Mouse (Mus musculus) heart, adult 2 months (tissue): ENCODE results near the gene Katnal1. TPM values are rescaled to one million over a fixed set of nuclear protein-coding genes. Genes with fewer than 3 reads are reported as not detected.

Source experiments
- DNase-seq, 2 experiments: peaks; one replicate each; pipeline ENCODE4 v3.0.0; 2021
- H3K27ac ChIP-seq: fragments of 200-600 bp; 2 replicates; pipeline ENCODE4 v1.8.1; 2022
- H3K27me3 ChIP-seq: fragments of 200-500 bp; 2 replicates; pipeline ENCODE4 v1.6.1; 2012; ENCODE audit warnings: mild to moderate bottlenecking, low read length, inconsistent platforms, mixed read lengths; ENCODE audit not compliant: control insufficient read depth, insufficient read depth
- H3K36me3 ChIP-seq: fragments of 200-500 bp; 2 replicates; pipeline ENCODE4 v1.6.1; 2012; ENCODE audit warnings: low read length, inconsistent platforms; ENCODE audit not compliant: control insufficient read depth, insufficient read depth
- H3K4me1 ChIP-seq: fragments of 200-500 bp; 2 replicates; pipeline ENCODE4 v1.6.1; 2011; ENCODE audit warnings: low read length; ENCODE audit not compliant: control insufficient read depth, insufficient read depth
- H3K4me3 ChIP-seq: fragments of 200-600 bp; 2 replicates; pipeline ENCODE4 v1.8.1; 2022
- H3K79me2 ChIP-seq: fragments of 200-500 bp; replicated peaks from 2 replicates; pipeline ENCODE4 v1.6.1; 2012; ENCODE audit warnings: mild to moderate bottlenecking, inconsistent platforms, low read length, moderate library complexity, mixed read lengths; ENCODE audit not compliant: control insufficient read depth, insufficient read depth
- H3K9ac ChIP-seq: fragments of 200-500 bp; 2 replicates; pipeline ENCODE4 v1.6.1; 2012; ENCODE audit warnings: low read depth, mild to moderate bottlenecking, control low read depth, inconsistent platforms, low read length, mixed read lengths
- CTCF ChIP-seq: fragments of 200-600 bp; IDR thresholded peaks from 2 replicates; pipeline ENCODE4 v1.8.1; 2022; ENCODE audit warnings: antibody characterized with exemption, mild to moderate bottlenecking, moderate library complexity
- EP300 ChIP-seq: fragments of 200-500 bp; IDR thresholded peaks from 2 replicates; pipeline ENCODE4 v1.6.1; 2011; ENCODE audit warnings: low read depth, low read length, control low read depth; ENCODE audit not compliant: insufficient read depth
- POLR2A ChIP-seq: fragments of 200-500 bp; IDR thresholded peaks from 2 replicates; pipeline ENCODE4 v1.6.1; 2011; ENCODE audit warnings: mild to moderate bottlenecking, low read depth, low read length, control low read depth; ENCODE audit not compliant: insufficient read depth
- WGBS: fragments of 180-500 bp; shearing (Covaris S2); methylation state at CpG from one replicate; pipeline ENCODE4 v1.1.7; 2018; 5-methylcytosine and 5-hydroxymethylcytosine counted together
- intact Hi-C: fragments of 180-260 bp; cut with DNase I; formaldehyde crosslinking; loops from one replicate; pipeline ENCODE4 v1.15.1; 2025
- polyA plus RNA-seq: library from polyadenylated mRNA; depleted of rRNA; stranded (reverse); fragments of >200 nt; gene quantifications from 2 replicates; pipeline ENCODE4 v1.2.3, GENCODE M21; 2012
- total RNA-seq, 2 experiments: library from RNA; stranded (reverse); gene quantifications; 2 replicates each; pipeline ENCODE4 v1.2.3; 2021

Katnal1 gene
- total and polyA plus RNA-seq, 3 experiments: 4.8 to 10.4 (median 9.5) TPM

GRCm38 (mm10) chr5:148943444-148943843, 14.3 kb upstream of the Katnal1 start:
- DNase-seq: no peak
- Histone ChIP-seq H3K27ac (no peak overlapping the region), H3K36me3 (no peaks in the 10 kb centered on the region), H3K27me3 (no peaks in the 10 kb centered on the region), H3K4me3 (no peak overlapping the region), H3K79me2 (no peaks in the 10 kb centered on the region), H3K9ac (no peak overlapping the region), H3K4me1 (no peaks in the 10 kb centered on the region)
- no peak for TF ChIP-seq CTCF
- TF ChIP-seq POLR2A: no peak
- TF ChIP-seq EP300: no peak
- intact Hi-C loops: no loop called here
- 84% methylated on average over 10 of the region's 10 CpGs for WGBS

DNA sequence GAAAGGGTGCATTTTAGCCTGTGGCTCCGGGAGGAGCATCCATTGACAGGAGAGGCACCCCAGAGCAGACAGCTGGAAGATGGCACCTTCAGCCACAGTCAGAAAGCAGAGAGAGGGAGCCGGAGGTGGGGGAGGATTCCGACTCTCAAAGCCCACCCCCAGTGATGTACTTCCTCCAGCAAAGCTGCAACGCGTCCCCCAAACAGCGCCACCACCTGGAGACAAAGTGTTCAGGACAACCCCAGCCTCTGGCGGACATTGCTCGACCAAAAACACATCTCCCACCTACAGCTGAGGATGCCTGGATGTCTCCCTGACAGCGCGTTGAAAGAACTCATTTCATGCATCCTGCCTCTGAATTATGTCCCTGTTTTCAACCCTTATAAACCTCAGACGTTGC, 13.8 kb upstream of the Katnal1 start:
- WGBS: 75% methylated on average over 11 of the region's 11 CpGs
- Histone ChIP-seq H3K4me1 (no peaks in the 10 kb centered on the region), H3K9ac (no peak overlapping the region), H3K4me3 (no peak overlapping the region), H3K27me3 (no peaks in the 10 kb centered on the region), H3K36me3 (no peaks in the 10 kb centered on the region), H3K27ac (no peak overlapping the region), H3K79me2 (no peaks in the 10 kb centered on the region)
- intact Hi-C loops: no loop called here
- TF ChIP-seq CTCF: no peak
- no peak for TF ChIP-seq POLR2A
- TF ChIP-seq EP300: no peak
- no peak for DNase-seq

- no peak for DNase-seq
- TF ChIP-seq POLR2A: no peak
- TF ChIP-seq CTCF: peak; percentile 57
- intact Hi-C loops: no loop called here
These were observed 13.2 kb upstream of the Katnal1 start for GRCm38 (mm10) chr5:148942305-148942704.

GRCm38 (mm10) chr5:148941867-148942266, 12.7 kb upstream of the Katnal1 start:
- intact Hi-C loops: no loop called here
- H3K4me3 ChIP-seq: no peak overlapping the region
- no peaks in the 10 kb centered on the region for H3K4me1 ChIP-seq
- H3K79me2 ChIP-seq: no peaks in the 10 kb centered on the region
- 88% methylated on average over 10 of the region's 10 CpGs for WGBS
- DNase-seq: no peak
- H3K36me3 ChIP-seq: no peaks in the 10 kb centered on the region
- H3K27ac ChIP-seq: no peak overlapping the region
- no peaks in the 10 kb centered on the region for H3K27me3 ChIP-seq
- no peak for TF ChIP-seq EP300
- no peak for TF ChIP-seq POLR2A
- no peak for TF ChIP-seq CTCF
- H3K9ac ChIP-seq: no peak overlapping the region

More at GRCm38 (mm10) chr5:148942305-148942704, 13.2 kb upstream of the Katnal1 start:
- Histone ChIP-seq H3K4me3 (no peak overlapping the region), H3K4me1 (no peaks in the 10 kb centered on the region), H3K36me3 (no peaks in the 10 kb centered on the region), H3K9ac (no peak overlapping the region), H3K27ac (no peak overlapping the region), H3K27me3 (no peaks in the 10 kb centered on the region), H3K79me2 (no peaks in the 10 kb centered on the region)
- 95% methylated on average over 6 of the region's 6 CpGs for WGBS

- 76% methylated on average over 11 of the region's 11 CpGs for WGBS
- Histone ChIP-seq H3K4me1 (no peaks in the 10 kb centered on the region), H3K36me3 (no peaks in the 10 kb centered on the region), H3K9ac (no peak overlapping the region), H3K27ac (no peak overlapping the region), H3K4me3 (no peak overlapping the region), H3K79me2 (no peaks in the 10 kb centered on the region), H3K27me3 (no peaks in the 10 kb centered on the region)
- intact Hi-C loops: no loop called here
- TF ChIP-seq POLR2A (no peak), CTCF (no peak), EP300 (no peak)
- no peak for DNase-seq
These were observed 10.8 kb upstream of the Katnal1 start for GRCm38 (mm10) chr5:148939948-148940382.

DNA sequence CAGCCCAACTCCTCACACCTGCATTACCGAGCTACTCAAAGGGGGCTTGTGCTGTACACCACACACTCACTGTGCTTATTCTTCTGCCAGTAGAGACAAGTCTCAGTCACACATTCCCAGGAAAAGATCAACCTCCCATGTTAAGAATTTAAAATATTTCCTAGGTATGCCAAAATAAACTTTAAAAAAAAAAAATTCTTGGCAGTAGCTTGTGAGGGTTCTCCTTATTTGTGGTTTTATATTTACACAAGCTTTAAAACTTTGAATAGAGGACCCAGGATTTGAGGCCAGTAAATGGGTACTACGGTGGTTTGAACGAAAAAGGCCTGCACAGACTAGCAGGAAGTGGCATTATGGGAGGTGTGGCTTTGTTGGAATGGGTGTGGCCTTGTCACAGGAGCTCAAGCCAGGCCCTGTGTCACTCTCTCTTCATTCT, 7.4 kb upstream of the Katnal1 start:
- Histone ChIP-seq H3K4me1 (no peaks in the 10 kb centered on the region), H3K4me3 (no peak overlapping the region), H3K9ac (no peak overlapping the region), H3K79me2 (no peaks in the 10 kb centered on the region), H3K27ac (no peak overlapping the region), H3K36me3 (no peaks in the 10 kb centered on the region), H3K27me3 (no peaks in the 10 kb centered on the region)
- no peak for TF ChIP-seq CTCF
- TF ChIP-seq EP300: no peak
- TF ChIP-seq POLR2A: no peak
- no peak for DNase-seq
- 51% methylated on average over 3 of the region's 3 CpGs for WGBS
- intact Hi-C loops: no loop called here
